Mouse (Mus musculus) heart, adult 2 months (tissue): Measurements from ENCODE around the gene Safb.

Experiments used
- CTCF ChIP-seq: fragments of 200-600 bp; IDR thresholded peaks from 2 replicates; pipeline ENCODE4 v1.8.1; 2022; ENCODE audit warnings: antibody characterized with exemption, mild to moderate bottlenecking, moderate library complexity
- EP300 ChIP-seq: fragments of 200-500 bp; IDR thresholded peaks from 2 replicates; pipeline ENCODE4 v1.6.1; 2011; ENCODE audit warnings: low read depth, low read length, control low read depth; ENCODE audit not compliant: insufficient read depth

GRCm38 (mm10) chr17:56548605-56549105 is 36.0 kb upstream of the Safb start:
- TF ChIP-seq CTCF (no peak), EP300 (no peak)
